Mouse (Mus musculus): Measurements from ENCODE around the gene Ccdc103.

DNA sequence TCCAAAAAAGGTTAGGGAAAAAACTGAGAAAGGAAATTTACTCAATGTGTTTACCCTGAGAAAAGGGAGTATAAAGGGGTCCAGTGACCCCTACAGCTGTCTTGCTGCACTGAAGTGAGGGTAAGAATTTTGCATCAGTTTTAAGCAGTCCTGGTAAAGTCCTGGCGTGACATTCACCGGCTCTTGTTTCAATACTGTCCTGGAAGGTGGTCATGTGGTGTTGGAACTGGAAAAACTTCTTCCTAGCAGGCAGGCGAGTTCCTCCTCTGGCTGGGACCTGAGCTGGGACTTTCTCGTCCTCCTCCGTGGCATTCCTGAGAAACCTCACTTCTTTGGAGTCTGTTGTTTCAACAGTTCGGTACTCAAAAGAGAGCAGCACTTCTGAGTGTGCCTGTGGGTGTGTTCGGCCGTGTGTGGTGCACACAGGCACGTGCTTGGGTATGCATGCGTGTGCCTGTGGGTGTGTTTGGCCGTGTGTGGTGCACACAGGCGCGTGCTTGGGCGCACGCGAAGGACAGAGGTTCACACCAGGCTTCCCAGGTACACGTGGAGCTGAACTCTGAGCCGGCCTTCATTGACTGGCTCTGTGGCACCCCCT lies 48.2 kb upstream of the Ccdc103 start:
- TF ChIP-seq CTCF (IDR thresholded peaks at IDR 0.05; ENCODE audit: borderline replicate concordance, extremely low read depth, insufficient read depth, insufficient read length) (no peak), POLR2A (IDR thresholded peaks at IDR 0.05; ENCODE audit: borderline replicate concordance, extremely low read depth, insufficient read depth, insufficient read length, poor library complexity, severe bottlenecking) (no peak)
